Mouse (Mus musculus): ENCODE measurements around the gene Csmd2.
A peak's percentile ranks its signal among the peaks of the same experiment; 100 is the strongest.
"Not testable (repeated sequence)": the region's sequence is repeated elsewhere in the genome, so short reads cannot be mapped to it uniquely, and the experiment has no call there.

The Csmd2 gene

DNA sequence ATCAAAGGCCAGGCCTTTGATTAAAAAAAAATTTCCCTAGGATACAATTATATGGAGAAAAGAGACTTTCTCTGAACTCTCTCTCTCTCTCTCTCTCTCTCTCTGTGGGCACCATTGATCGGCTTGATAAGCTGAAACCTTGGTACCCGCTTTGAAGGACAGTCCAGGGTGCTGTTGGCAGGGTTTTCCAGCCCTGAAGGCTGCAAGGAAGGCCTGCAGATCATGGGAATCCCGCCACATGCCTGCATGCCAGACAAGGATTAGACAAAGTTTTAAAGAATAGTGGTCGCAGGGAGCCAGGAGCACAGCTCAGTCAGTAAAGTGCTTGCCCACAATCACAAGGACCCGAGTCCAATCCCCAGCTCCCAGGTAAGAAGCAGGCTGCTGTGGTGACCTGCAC lies 526.8 kb downstream of the Csmd2 start:
- no peak for DNase-seq

- no peak for DNase-seq
Measured at GRCm38 (mm10) chr4:128521276-128521675, 533.6 kb downstream of the Csmd2 start.

GRCm38 (mm10) chr4:128543378-128543777 lies 555.7 kb downstream of the Csmd2 start:
- DNase-seq, result peak; percentile 62 to 78

DNA sequence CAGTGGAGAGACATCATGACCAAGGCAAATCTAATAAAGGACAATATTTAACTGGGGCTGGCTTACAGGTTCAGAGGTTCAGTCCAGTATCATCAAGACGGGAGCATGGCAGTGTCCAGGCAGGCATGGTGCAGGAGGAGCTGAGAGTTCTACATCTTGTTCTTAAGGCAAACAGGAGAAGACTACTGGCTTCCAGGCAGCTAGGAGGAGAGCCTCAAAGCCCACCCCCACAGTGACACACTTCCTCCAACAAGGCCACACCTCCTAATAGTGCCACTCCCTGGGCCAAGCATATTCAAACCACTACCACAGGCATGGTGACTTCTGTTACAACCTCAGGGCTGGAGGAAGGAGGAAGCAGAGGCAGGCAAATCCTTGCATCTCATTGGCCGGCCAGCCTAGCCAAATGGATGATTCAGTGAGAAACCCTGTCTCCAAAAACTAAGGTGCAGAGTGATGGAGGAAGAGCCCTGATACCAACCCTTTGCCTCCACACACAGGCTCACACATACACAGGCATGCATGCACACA lies 556.4 kb downstream of the Csmd2 start:
- not testable (repeated sequence) for DNase-seq

DNA sequence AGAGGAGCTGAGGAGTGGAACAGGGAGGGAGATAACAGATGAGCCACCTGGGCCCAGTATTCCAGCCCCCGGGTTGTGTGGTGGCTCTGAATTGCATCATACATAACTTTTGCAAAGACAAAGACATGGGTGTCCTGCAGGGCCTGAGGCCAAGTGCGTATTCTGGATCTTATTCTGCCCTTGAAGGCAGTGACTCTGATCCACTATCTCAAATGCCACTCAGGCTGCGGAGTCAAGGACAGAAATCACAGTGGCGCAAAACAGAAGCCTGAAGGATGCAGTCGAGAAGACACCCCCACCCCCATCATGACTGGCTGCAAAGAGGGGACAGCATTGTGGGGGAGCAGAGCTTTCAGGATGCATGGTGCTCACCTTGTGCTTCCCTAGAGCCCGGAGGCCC lies 563.1 kb downstream of the Csmd2 start:
- DNase-seq, result no peak

DNA sequence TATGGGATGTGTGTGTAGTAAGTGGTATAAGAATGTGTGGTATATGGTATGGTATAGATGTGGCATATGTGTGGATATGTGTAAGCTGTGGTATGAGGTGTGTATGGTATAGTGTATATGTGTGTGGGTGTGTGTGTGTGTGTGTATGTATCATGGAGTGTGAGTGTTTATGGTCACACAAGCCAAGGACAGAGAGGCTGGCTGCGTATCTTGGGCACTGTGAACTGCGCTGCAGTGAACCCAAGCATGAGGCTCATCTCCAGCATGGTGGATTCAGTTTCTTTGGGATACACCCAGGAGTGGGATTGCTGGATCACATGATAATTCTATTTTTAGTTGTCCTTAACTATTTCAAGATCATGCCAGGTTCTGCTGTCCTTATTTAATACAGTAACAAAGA lies 566.5 kb downstream of the Csmd2 start:
- no peak for DNase-seq

DNA sequence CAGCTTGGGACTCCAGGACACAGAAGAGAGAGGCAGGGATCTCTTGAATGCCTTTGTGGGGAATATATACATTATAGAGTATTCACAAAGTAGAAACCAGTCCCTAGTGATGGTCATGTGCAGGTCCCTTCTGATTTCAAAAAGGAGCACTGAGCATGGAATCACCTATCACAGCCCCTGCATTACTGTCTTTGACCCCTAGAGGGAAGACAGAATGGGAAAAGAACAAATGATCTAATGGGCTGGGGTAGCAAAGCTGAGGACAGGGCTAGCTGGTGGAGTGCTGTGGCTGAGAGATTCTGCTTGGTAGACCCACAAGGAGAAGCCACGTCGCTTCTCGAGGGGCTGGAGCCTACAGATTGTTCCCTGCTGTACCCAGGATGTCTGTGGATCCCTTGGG lies 572.7 kb downstream of the Csmd2 start:
- no peak for DNase-seq

DNA sequence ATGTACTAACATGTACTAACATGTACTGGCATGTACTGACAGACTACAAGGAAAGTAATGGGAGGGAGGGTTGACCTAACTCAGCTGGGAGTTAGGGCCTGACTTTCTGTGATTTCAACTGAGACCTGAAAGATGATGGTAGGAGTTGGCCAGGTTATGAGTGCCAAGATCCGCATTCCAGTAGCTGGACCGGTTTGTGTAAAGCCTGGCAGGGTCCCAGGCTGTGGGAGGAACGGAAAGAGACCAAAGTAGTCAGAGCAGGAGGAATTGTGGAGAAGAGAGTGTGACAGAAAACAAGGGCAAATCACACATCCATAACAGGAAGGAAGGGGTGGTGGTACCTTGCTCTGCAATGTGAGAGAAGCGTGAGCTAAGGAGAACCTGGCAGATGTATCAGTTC lies 588.2 kb downstream of the Csmd2 start:
- DNase-seq, result no peak

DNA sequence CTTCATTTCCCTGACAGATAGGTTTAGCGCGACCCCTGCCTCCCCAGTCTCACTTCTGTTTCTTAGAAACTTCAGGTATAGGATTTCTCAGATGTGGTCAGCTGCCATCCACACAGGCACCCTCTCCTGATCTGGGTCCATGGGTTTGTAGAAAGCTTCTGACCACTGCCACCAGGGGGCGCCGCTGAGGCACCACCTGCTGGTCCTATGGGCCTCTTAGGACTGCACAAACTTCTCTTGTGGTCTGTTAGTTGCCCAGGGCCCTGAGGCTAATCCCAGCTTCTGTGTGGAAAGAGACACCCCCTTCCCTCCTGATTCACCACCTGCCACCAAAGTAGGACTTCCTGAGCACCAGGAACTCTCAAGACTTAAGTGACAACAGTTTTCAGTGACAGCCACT lies 591.5 kb downstream of the Csmd2 start:
- DNase-seq, result no peak

DNA sequence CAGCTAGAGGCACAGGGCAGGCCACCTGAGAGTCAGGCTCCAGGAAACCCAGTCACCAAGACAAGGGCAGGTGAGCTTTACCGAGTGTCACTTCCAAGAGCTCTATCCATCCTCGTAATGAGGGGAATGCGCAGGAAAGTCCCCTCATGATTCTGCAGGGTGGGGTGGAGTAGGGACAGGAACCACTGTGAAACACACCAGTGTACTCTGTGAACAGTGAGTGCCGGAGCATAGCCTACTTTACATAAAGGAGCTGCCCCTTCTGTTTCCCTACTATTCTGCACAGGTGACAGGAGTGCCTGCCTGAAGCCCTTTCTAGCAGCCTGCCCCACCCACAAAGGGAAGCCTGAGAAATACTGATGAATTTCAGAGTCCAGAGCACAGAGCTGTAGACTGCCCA lies 605.6 kb downstream of the Csmd2 start:
- DNase-seq, result no peak

- no peak for DNase-seq
Measured at GRCm38 (mm10) chr4:128594062-128594461, 606.4 kb downstream of the Csmd2 start.

DNA sequence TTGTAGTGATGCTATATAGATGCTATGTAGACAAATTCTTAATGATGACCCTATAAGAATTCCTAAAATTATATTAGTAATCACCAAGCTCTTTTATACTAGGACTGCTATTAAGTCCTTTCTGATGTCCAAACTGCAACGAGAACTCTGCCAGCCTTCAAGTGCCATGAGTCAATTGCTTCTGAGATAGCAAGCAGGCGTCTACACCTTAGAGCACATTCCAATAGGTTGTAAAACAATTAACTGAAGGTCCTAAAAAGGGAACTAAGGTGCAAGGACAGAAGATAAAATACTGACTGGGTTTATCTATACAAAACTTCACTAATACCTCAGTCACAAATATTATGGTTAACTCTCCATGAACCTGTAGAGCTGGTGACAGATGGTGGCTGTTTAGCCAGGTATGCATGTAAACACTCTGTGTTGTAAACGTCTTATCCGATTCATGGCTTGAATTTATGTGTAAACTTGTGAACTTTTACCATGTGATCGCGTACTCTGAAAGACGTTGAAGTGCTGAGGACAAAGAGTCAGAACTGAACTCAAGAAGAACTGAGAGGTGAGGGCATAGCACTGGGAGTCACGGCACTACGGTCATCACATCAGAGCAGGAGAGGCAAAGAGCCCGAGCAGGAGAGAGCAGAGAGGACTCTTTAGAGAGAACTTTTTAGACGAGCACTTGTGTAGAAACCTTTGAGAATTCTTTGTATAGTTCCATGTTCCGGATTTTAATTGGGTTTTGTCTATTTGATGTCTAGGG lies 610.3 kb downstream of the Csmd2 start:
- DNase-seq, result no peak

GRCm38 (mm10) chr4:128606586-128606985 lies 618.9 kb downstream of the Csmd2 start:
- no peak for DNase-seq

GRCm38 (mm10) chr4:128607661-128608060 lies 620.0 kb downstream of the Csmd2 start:
- DNase-seq, result no peak

DNA sequence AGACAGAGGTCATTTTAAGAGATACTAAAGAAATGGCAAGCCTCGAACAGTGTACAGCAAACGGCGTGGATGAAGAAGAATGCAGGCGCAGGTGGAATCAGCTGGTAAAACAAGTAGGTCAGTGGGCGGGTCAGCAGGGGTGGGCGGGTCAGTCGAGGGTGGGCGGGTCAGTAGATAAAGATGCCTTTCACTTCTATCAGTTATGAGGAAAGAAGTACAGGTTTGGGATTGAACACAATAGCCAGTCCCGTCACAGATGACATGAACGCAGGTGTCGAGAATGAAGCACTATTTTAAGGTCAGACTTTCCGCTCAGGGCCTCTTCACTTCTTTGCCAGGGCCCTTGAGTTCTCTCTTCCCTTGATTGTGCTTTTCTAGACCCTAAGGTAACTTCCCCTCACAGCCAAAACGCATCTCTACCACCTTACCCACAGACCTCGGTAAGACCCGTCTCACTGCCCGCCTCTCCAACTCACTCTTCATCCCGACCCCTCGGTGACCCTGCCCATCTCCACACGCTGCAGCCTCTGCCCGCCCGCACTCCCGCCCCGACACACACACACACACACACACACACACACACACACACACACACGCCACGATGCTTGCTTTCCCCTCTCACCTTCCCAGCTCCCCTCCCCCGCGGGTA lies 621.7 kb downstream of the Csmd2 start:
- DNase-seq, result no peak

DNA sequence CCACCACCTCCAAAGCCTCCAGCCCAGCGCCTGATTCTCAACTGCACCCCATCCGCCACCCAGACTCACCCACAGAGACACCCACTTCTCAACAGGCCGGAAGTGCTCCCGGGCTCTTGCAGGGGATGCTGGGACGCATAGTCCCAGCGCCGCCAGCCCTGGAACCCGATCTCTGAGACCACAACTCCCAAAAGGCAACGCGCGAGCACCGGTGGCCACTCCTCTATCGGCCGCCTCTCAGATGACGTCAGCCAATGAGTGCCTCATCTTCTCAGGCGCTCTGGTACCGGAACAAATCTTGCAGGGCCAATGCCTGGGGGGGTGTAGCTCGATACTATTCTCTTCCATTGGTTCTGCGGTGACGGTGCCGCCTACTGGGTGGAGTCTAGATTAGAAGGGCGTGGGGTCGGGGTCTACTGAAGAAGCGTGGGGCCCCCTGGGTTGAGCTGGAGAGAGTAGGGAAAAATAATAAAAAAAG lies 622.3 kb downstream of the Csmd2 start, which contains the start of gene Zscan20:
Gene Zscan20, minus strand, starts transcription at position 174 of the 478 bp plus-strand sequence.
- DNase-seq, result peak; percentile 95 to 97

DNA sequence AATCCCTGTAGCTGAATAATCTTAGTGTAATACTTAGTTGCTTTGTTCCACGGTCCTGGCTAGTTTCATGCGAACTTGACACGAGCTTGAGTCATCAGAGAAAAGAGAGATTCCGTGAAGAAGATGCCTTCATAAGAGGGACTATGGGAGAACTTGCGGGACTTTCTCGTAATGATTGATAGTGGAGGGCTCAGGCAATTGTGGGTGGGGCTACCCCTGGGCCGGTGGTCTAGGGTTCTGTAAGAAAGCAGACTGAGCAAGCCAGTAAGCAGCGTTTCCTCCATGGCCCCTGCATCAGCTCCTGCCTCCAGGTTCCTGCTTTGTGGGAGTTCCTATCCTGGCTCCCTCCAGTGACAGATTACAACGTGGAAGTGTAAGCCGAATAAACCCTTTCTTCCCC lies 623.0 kb downstream of the Csmd2 start:
- DNase-seq, result peak in 1 of 2 experiments; percentile 13

DNA sequence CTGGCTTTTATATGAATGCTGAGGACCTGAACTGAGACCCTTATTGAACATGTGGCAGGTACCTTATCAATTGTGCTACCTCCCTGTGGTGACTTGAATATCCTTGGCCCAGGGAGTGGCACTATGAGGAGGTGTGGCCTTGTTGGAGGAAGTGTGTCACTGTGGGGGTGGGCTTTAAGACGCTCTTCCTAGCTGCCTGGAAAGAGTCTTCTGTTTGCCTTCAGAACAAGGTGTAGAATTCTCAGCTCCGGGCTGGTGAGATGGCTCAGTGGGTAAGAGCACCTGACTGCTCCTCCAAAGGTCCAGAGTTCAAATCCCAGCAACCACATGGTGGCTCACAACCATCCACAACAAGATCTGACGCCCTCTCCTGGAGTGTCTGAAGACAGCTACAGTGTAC lies 624.1 kb downstream of the Csmd2 start:
- not testable (repeated sequence) for DNase-seq

GRCm38 (mm10) chr4:128613326-128613725 lies 625.7 kb downstream of the Csmd2 start:
- DNase-seq, result peak; percentile 68 to 79

DNA sequence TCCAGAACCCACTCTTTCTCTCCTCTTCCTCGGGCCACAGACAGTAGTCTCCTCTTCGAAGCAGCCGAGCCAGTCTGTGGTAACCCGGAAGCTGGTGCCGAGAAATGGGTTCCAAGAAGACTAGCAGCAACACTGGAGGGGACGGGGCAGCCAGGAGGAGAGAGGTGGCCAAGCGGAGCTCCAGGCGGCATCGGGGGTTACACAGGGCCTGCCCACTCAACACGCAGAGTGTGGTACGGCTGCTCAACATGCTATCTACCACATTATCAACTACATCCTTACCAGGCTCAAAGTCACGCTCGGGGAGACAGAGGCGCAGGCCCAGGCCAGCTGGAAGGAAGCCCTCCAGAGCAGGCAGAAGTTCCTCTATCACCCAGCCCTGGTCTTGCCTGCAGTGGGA lies 628.1 kb downstream of the Csmd2 start:
- no peak for DNase-seq

Data from cerebellum, postnatal 14 days (tissue).